Mouse (Mus musculus) forebrain, postnatal 0 days (tissue): ENCODE results near the gene Ncln. TPM values are rescaled to one million over a fixed set of nuclear protein-coding genes. Genes with fewer than 3 reads are reported as not detected.
A peak's percentile ranks its signal among the peaks of the same experiment; 100 is the strongest.

Experiments
- ATAC-seq: fragments of 200-750 bp; cut with Nextera tagmentation; 2 replicates; pipeline ENCODE4 v1.8.0; 2017; ENCODE audit warnings: mild to moderate bottlenecking, moderate library complexity
- DNase-seq: peaks from one replicate; pipeline ENCODE4 v3.0.0-alpha.2; 2015
- H3K27ac ChIP-seq: fragments of 300-500 bp; sonication (generic); 2 replicates; pipeline ENCODE4 v1.5.1; 2014; ENCODE audit warnings: low read depth, mild to moderate bottlenecking, antibody characterized with exemption, low read length, moderate library complexity, mixed read lengths
- H3K27me3 ChIP-seq: fragments of 300-500 bp; sonication (generic); 2 replicates; pipeline ENCODE4 v1.6.1; 2014; ENCODE audit warnings: mild to moderate bottlenecking, low read length, mixed read lengths; ENCODE audit not compliant: insufficient read depth
- H3K36me3 ChIP-seq: fragments of 300-500 bp; sonication (generic); 2 replicates; pipeline ENCODE4 v1.6.1; 2014; ENCODE audit warnings: mild to moderate bottlenecking, moderate library complexity; ENCODE audit not compliant: insufficient read depth
- H3K4me1 ChIP-seq: fragments of 300-500 bp; sonication (generic); 2 replicates; pipeline ENCODE4 v1.6.1; 2014; ENCODE audit warnings: antibody characterized with exemption; ENCODE audit not compliant: insufficient read depth
- H3K4me2 ChIP-seq: fragments of 300-500 bp; sonication (generic); 2 replicates; pipeline ENCODE4 v1.6.1; 2014; ENCODE audit warnings: low read depth, mild to moderate bottlenecking, moderate library complexity
- H3K4me3 ChIP-seq: fragments of 300-500 bp; sonication (generic); 2 replicates; pipeline ENCODE4 v1.5.1; 2014; ENCODE audit warnings: low read depth, low read length, mixed read lengths
- H3K9ac ChIP-seq: fragments of 300-500 bp; sonication (generic); 2 replicates; pipeline ENCODE4 v1.6.1; 2014; ENCODE audit warnings: mild to moderate bottlenecking
- H3K9me3 ChIP-seq: fragments of 300-500 bp; sonication (generic); 2 replicates; pipeline ENCODE4 v1.6.1; 2016; ENCODE audit warnings: low read length
- CTCF ChIP-seq: sonication (generic); IDR thresholded peaks from 2 replicates; pipeline ENCODE4 v1.5.1; 2016; ENCODE audit warnings: antibody characterized with exemption, control low read depth, low read depth
- WGBS: fragments of 180-500 bp; shearing (Covaris S2); extraction: QIAGEN DNeasy Blood & Tissue Kit; methylation state at CpG from one replicate; pipeline ENCODE4 v1.1.7; 2014; 5-methylcytosine and 5-hydroxymethylcytosine counted together
- polyA plus RNA-seq: library from polyadenylated mRNA; unstranded; fragments of >200 nt; fragmentation: Nextera tagmentation; extraction: Ambion mirVana; gene quantifications from 2 replicates; pipeline ENCODE4 v1.2.1, GENCODE M21; 2015
- total RNA-seq: library from RNA; depleted of rRNA; stranded (reverse); fragments of >200 nt; gene quantifications from 2 replicates; pipeline ENCODE4 v1.2.3, GENCODE M21; 2014

Ncln gene
- total and polyA plus RNA-seq, 2 experiments from 2014 or later = 65.0 to 105 TPM

- Histone ChIP-seq H3K9me3 (no peaks in the 10 kb centered on the region), H3K4me3 (no peak overlapping the region), H3K9ac (no peak overlapping the region), H3K4me2 (no peak overlapping the region), H3K27me3 (peaks cover 31% of the 10 kb centered on the region), H3K4me1 (no peaks in the 10 kb centered on the region), H3K27ac (no peak overlapping the region), H3K36me3 (peaks cover 5% of the 10 kb centered on the region; the same call in 1 of the 2 replicates)
- DNase-seq = no peak
- peak; percentile 19; the same call in 1 of the 2 replicates for ATAC-seq
- no peak for TF ChIP-seq CTCF
- WGBS = 54% methylated on average over 12 of the region's 12 CpGs
Measured at GRCm38 (mm10) chr10:81456983-81457563, 39.1 kb downstream of the Ncln start.

GRCm38 (mm10) chr10:81455181-81455895, 40.9 kb downstream of the Ncln start, which contains the start of gene Nfic:
TSS of gene Nfic (minus strand) at chr10:81455635.
- WGBS = 63% methylated on average over 28 of the region's 28 CpGs
- peaks cover 35% of the 10 kb centered on the region for H3K27me3 ChIP-seq
- H3K36me3 ChIP-seq = no peaks in the 10 kb centered on the region
- H3K4me1 ChIP-seq = no peaks in the 10 kb centered on the region
- H3K4me2 ChIP-seq = no peak within 1 kb of the TSS
- DNase-seq = no peak
- H3K9me3 ChIP-seq = no peaks in the 10 kb centered on the region
- no peak within 1 kb of the TSS for H3K4me3 ChIP-seq
- ATAC-seq = no peak
- TF ChIP-seq CTCF = no peak
- no peak within 1 kb of the TSS for H3K9ac ChIP-seq
- H3K27ac ChIP-seq = no peak within 1 kb of the TSS

GRCm38 (mm10) chr10:81454106-81454505, 42.1 kb downstream of the Ncln start:
- ATAC-seq (no peak), DNase-seq (no peak)
- Histone ChIP-seq H3K36me3 (no peaks in the 10 kb centered on the region), H3K27ac (no peak overlapping the region), H3K27me3 (peaks cover 35% of the 10 kb centered on the region), H3K4me1 (no peaks in the 10 kb centered on the region), H3K9me3 (no peaks in the 10 kb centered on the region), H3K4me2 (no peak overlapping the region), H3K9ac (no peak overlapping the region), H3K4me3 (no peak overlapping the region)
- TF ChIP-seq CTCF = no peak
- 77% methylated on average over 2 of the region's 2 CpGs for WGBS

GRCm38 (mm10) chr10:81452947-81453288, 43.3 kb downstream of the Ncln start:
- H3K4me3 ChIP-seq = no peak overlapping the region
- no peak for TF ChIP-seq CTCF
- no peaks in the 10 kb centered on the region for H3K9me3 ChIP-seq
- H3K27me3 ChIP-seq = peaks cover 35% of the 10 kb centered on the region
- DNase-seq (no peak), ATAC-seq (no peak)
- no peaks in the 10 kb centered on the region for H3K4me1 ChIP-seq
- H3K36me3 ChIP-seq = no peaks in the 10 kb centered on the region
- WGBS = 5% methylated on average over 14 of the region's 14 CpGs
- no peak overlapping the region for H3K27ac ChIP-seq
- no peak overlapping the region for H3K9ac ChIP-seq
- H3K4me2 ChIP-seq = no peak overlapping the region

GRCm38 (mm10) chr10:81452237-81452946, 43.8 kb downstream of the Ncln start:
- H3K36me3 ChIP-seq = no peaks in the 10 kb centered on the region
- H3K27me3 ChIP-seq = peaks cover 35% of the 10 kb centered on the region
- no peak overlapping the region for H3K9ac ChIP-seq
- no peak for DNase-seq
- H3K4me1 ChIP-seq = no peaks in the 10 kb centered on the region
- H3K27ac ChIP-seq = no peak overlapping the region
- no peak for TF ChIP-seq CTCF
- WGBS = 8% methylated on average over 35 of the region's 36 CpGs
- H3K4me3 ChIP-seq = no peak overlapping the region
- no peaks in the 10 kb centered on the region for H3K9me3 ChIP-seq
- no peak overlapping the region for H3K4me2 ChIP-seq
- no peak for ATAC-seq

- Histone ChIP-seq H3K9me3 (no peaks in the 10 kb centered on the region), H3K36me3 (no peaks in the 10 kb centered on the region), H3K4me1 (no peaks in the 10 kb centered on the region), H3K27me3 (peaks cover 35% of the 10 kb centered on the region), H3K4me2 (no peak overlapping the region), H3K27ac (no peak overlapping the region), H3K9ac (no peak overlapping the region), H3K4me3 (no peak overlapping the region)
- no peak for DNase-seq
- WGBS = 65% methylated on average over 6 of the region's 6 CpGs
- ATAC-seq = no peak
- no peak for TF ChIP-seq CTCF
Measured at GRCm38 (mm10) chr10:81451365-81451745, 44.8 kb downstream of the Ncln start.
